Mouse (Mus musculus): ENCODE data around the gene Pabpn1.

DNA sequence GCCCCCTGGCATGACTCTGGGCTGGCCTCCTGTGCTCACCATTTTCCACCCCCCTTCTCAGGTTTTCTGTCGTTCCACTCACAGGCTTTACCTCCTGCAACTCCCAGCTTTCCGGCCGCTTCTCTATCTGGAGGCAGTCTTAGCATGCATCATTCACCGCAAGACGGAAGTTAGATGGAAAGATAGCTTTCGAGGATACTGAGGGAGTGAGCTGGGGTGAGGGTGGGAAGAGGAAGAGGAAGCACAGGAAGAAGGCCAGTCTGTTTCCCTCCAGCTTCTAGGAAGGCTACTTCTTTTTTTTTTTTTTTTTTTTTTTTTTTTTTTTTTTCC lies 44.5 kb downstream of the Pabpn1 start:
- TF ChIP-seq CTCF (IDR thresholded peaks at IDR 0.05; ENCODE audit: control insufficient read depth, insufficient read depth, insufficient replicate concordance, low read depth, low read length) (no peak), POLR2A (IDR thresholded peaks at IDR 0.05; ENCODE audit: control insufficient read depth, low read depth, low read length) (no peak)

Data from testis, adult 2 months (tissue).